Mouse (Mus musculus) left cerebral cortex, postnatal 25 days (tissue): ENCODE results near the gene Fahd1. TPM values are rescaled to one million over a fixed set of nuclear protein-coding genes. Genes with fewer than 3 reads are reported as not detected.

Source experiments
- DNase-seq, 2 experiments: peaks; one replicate each; pipeline ENCODE4 v3.0.0; 2022; ENCODE audit warnings: low spot score in 2 of 2, mixed read lengths in 1 of 2
- intact Hi-C: fragments of 180-260 bp; cut with DNase I; formaldehyde crosslinking; loops from one replicate; pipeline ENCODE4 v1.15.1; 2025
- total RNA-seq, 2 experiments: library from RNA; stranded (reverse); gene quantifications; 2 replicates each; pipeline ENCODE4 v1.2.3; 2021

Gene Fahd1
- total RNA-seq, 2 experiments from 2014 or later: 17.6 to 20.9 TPM

- DNase-seq: no peak
- intact Hi-C loops: no loop called here
Measured at GRCm38 (mm10) chr17:24799476-24799875, 50.7 kb downstream of the Fahd1 start.

Other genes starting within 250 kb of the Fahd1 start
- gene Tsc2, start 217.7 kb downstream of the Fahd1 start, total RNA-seq: 100 to 1,000 TPM; 136 to 150 TPM
- 1 to 10 TPM; 3.3 to 6.5 TPM for gene Nthl1, start 217.7 kb downstream of the Fahd1 start, total RNA-seq
- 10 to 100 TPM; 48.0 to 49.9 TPM for gene Slc9a3r2, start 200.0 kb downstream of the Fahd1 start, total RNA-seq
- gene Npw, start 191.9 kb downstream of the Fahd1 start, total RNA-seq: 1 to 10 TPM in 1 of 2 experiments, not detected in 1; 1.2 TPM
- 10 to 100 TPM; 38.5 to 39.3 TPM for gene Zfp598, start 180.7 kb downstream of the Fahd1 start, total RNA-seq
- gene Syngr3, start 160.4 kb downstream of the Fahd1 start, total RNA-seq: 100 to 1,000 TPM; 203 to 214 TPM
- gene Gfer, start 154.2 kb downstream of the Fahd1 start, total RNA-seq: 10 to 100 TPM; 19.9 to 20.2 TPM
- 1 to 10 TPM; 3.1 to 3.7 TPM for gene Noxo1, start 154.1 kb downstream of the Fahd1 start, total RNA-seq
- gene Tbl3, start 142.7 kb downstream of the Fahd1 start, total RNA-seq: 10 to 100 TPM; 26.1 to 27.4 TPM
- not detected for gene Rnf151, start 132.3 kb downstream of the Fahd1 start, total RNA-seq
- 100 to 1,000 TPM; 300 to 313 TPM for gene Rps2, start 132.2 kb downstream of the Fahd1 start, total RNA-seq
- gene Ndufb10, start 125.9 kb downstream of the Fahd1 start, total RNA-seq: 100 to 1,000 TPM; 196 to 198 TPM
- gene Rpl3l, start 122.5 kb downstream of the Fahd1 start, total RNA-seq: under 1 TPM in 1 of 2 experiments, not detected in 1; 0.34 TPM
- 10 to 100 TPM; 31.4 to 35.8 TPM for gene Msrb1, start 113.7 kb downstream of the Fahd1 start, total RNA-seq
- gene Hs3st6, start 97.4 kb downstream of the Fahd1 start, total RNA-seq: under 1 TPM; 0.48 to 0.73 TPM
- not detected for gene Meiob, start 46.1 kb downstream of the Fahd1 start, total RNA-seq
- 100 to 1,000 TPM; 133 to 141 TPM for gene Hagh, start 10.2 kb downstream of the Fahd1 start, total RNA-seq
- gene Igfals, start 15.6 kb upstream of the Fahd1 start, total RNA-seq: not detected
- gene Nubp2, start 36.0 kb upstream of the Fahd1 start, total RNA-seq: 10 to 100 TPM; 32.7 to 33.6 TPM
- 10 to 100 TPM; 57.9 to 58.0 TPM for gene Spsb3, start 36.3 kb upstream of the Fahd1 start, total RNA-seq
- gene Eme2, start 44.7 kb upstream of the Fahd1 start, total RNA-seq: 10 to 100 TPM; 52.9 to 59.1 TPM
- 10 to 100 TPM; 64.6 to 69.9 TPM for gene Mrps34, start 44.8 kb upstream of the Fahd1 start, total RNA-seq
- gene Nme3, start 46.1 kb upstream of the Fahd1 start, total RNA-seq: 10 to 100 TPM; 47.4 to 47.5 TPM
- gene Mapk8ip3, start 86.6 kb upstream of the Fahd1 start, total RNA-seq: 100 to 1,000 TPM; 345 to 372 TPM
- gene Jpt2, start 110.3 kb upstream of the Fahd1 start, total RNA-seq: 1 to 10 TPM; 5.5 to 5.6 TPM
- 10 to 100 TPM; 25.7 to 26.6 TPM for gene Cramp1l, start 165.4 kb upstream of the Fahd1 start, total RNA-seq
- 10 to 100 TPM; 21.9 to 23.0 TPM for gene Ift140, start 165.7 kb upstream of the Fahd1 start, total RNA-seq
- gene Tmem204, start 233.2 kb upstream of the Fahd1 start, total RNA-seq: 10 to 100 TPM; 10.5 to 11.8 TPM